Mouse (Mus musculus): Measurements from ENCODE around the gene Clnk. TPM values are rescaled to one million over a fixed set of nuclear protein-coding genes. Genes with fewer than 3 reads are reported as not detected.
"Not testable (repeated sequence)": the region's sequence is repeated elsewhere in the genome, so short reads cannot be mapped to it uniquely, and the experiment has no call there.

Clnk gene
- polyA plus RNA-seq (2012) = not detected in 2 replicates

- no peak for TF ChIP-seq TAL1 (IDR thresholded peaks at IDR 0.05; ENCODE audit: low read length)
- no peak for TF ChIP-seq GATA1 (IDR thresholded peaks at IDR 0.05; ENCODE audit: low read length)
- H3K27me3 ChIP-seq (ENCODE audit: control insufficient read depth) = no peaks in the 10 kb centered on the region
- no peaks in the 10 kb centered on the region for H3K9me3 ChIP-seq (ENCODE audit: control insufficient read depth, low read length)
- no peak within 1 kb of the TSS for H3K4me3 ChIP-seq (replicated peaks)
- no peaks in the 10 kb centered on the region for H3K36me3 ChIP-seq (ENCODE audit: control insufficient read depth)
- no peaks in the 10 kb centered on the region for H3K4me1 ChIP-seq (ENCODE audit: control insufficient read depth)
These were observed at the start of gene Clnk for GRCm38 (mm10) chr5:38876622-38877021. Clnk (minus strand) TSS chr5:38876812.

GRCm38 (mm10) chr5:38905271-38905670, 28.7 kb upstream of the Clnk start:
- TF ChIP-seq GATA1 (IDR thresholded peaks at IDR 0.05; ENCODE audit: low read length) = no peak
- no peak for TF ChIP-seq TAL1 (IDR thresholded peaks at IDR 0.05; ENCODE audit: low read length)

GRCm38 (mm10) chr5:38904528-38905044, 28.0 kb upstream of the Clnk start:
- Histone ChIP-seq H3K4me1 (ENCODE audit: control insufficient read depth) (no peaks in the 10 kb centered on the region), H3K36me3 (ENCODE audit: control insufficient read depth) (no peaks in the 10 kb centered on the region), H3K4me3 (replicated peaks) (no peak overlapping the region), H3K9me3 (ENCODE audit: control insufficient read depth, low read length) (0 out of 2 replicates have a peak, but pooled peaks cover 2% of the 10 kb centered on the region), H3K27me3 (ENCODE audit: control insufficient read depth) (no peaks in the 10 kb centered on the region)
- TF ChIP-seq GATA1 (IDR thresholded peaks at IDR 0.05; ENCODE audit: low read length) (no peak), TAL1 (IDR thresholded peaks at IDR 0.05; ENCODE audit: low read length) (no peak)

More at GRCm38 (mm10) chr5:38905271-38905670, 28.7 kb upstream of the Clnk start:
- Histone ChIP-seq H3K27me3 (ENCODE audit: control insufficient read depth) (no peaks in the 10 kb centered on the region), H3K4me3 (replicated peaks) (no peak overlapping the region), H3K9me3 (ENCODE audit: control insufficient read depth, low read length) (0 out of 2 replicates have a peak, but pooled peaks cover 2% of the 10 kb centered on the region), H3K4me1 (ENCODE audit: control insufficient read depth) (no peaks in the 10 kb centered on the region), H3K36me3 (ENCODE audit: control insufficient read depth) (no peaks in the 10 kb centered on the region)

- no peak overlapping the region for H3K4me3 ChIP-seq (replicated peaks)
- no peaks in the 10 kb centered on the region for H3K4me1 ChIP-seq (ENCODE audit: control insufficient read depth)
- TF ChIP-seq GATA1 (IDR thresholded peaks at IDR 0.05; ENCODE audit: low read length) (no peak), TAL1 (IDR thresholded peaks at IDR 0.05; ENCODE audit: low read length) (no peak)
- H3K9me3 ChIP-seq (ENCODE audit: control insufficient read depth, low read length) = 0 out of 2 replicates have a peak, but pooled peaks cover 2% of the 10 kb centered on the region
- H3K36me3 ChIP-seq (ENCODE audit: control insufficient read depth) = no peaks in the 10 kb centered on the region
- H3K27me3 ChIP-seq (ENCODE audit: control insufficient read depth) = no peaks in the 10 kb centered on the region
These were observed 26.3 kb upstream of the Clnk start for GRCm38 (mm10) chr5:38902889-38903288.

GRCm38 (mm10) chr5:38899051-38899450, 22.4 kb upstream of the Clnk start:
- Histone ChIP-seq H3K9me3 (ENCODE audit: control insufficient read depth, low read length) (peaks cover 2% of the 10 kb centered on the region; the same call in 1 of the 2 replicates), H3K4me3 (replicated peaks) (no peak overlapping the region), H3K4me1 (ENCODE audit: control insufficient read depth) (no peaks in the 10 kb centered on the region), H3K36me3 (ENCODE audit: control insufficient read depth) (no peaks in the 10 kb centered on the region), H3K27me3 (ENCODE audit: control insufficient read depth) (no peaks in the 10 kb centered on the region)
- TF ChIP-seq GATA1 (IDR thresholded peaks at IDR 0.05; ENCODE audit: low read length) = no peak
- TF ChIP-seq TAL1 (IDR thresholded peaks at IDR 0.05; ENCODE audit: low read length) = no peak

- TF ChIP-seq TAL1 (IDR thresholded peaks at IDR 0.05; ENCODE audit: low read length) (no peak), GATA1 (IDR thresholded peaks at IDR 0.05; ENCODE audit: low read length) (no peak)
- H3K27me3 ChIP-seq (ENCODE audit: control insufficient read depth) = no peaks in the 10 kb centered on the region
- H3K4me1 ChIP-seq (ENCODE audit: control insufficient read depth) = no peaks in the 10 kb centered on the region
- no peaks in the 10 kb centered on the region for H3K36me3 ChIP-seq (ENCODE audit: control insufficient read depth)
- H3K9me3 ChIP-seq (ENCODE audit: control insufficient read depth, low read length) = no peaks in the 10 kb centered on the region; the same call in 1 of the 2 replicates
- no peak overlapping the region for H3K4me3 ChIP-seq (replicated peaks)
These were observed 12.0 kb upstream of the Clnk start for GRCm38 (mm10) chr5:38888646-38889045.

- Histone ChIP-seq H3K36me3 (ENCODE audit: control insufficient read depth) (no peaks in the 10 kb centered on the region), H3K9me3 (ENCODE audit: control insufficient read depth, low read length) (no peaks in the 10 kb centered on the region; the same call in 1 of the 2 replicates), H3K4me1 (ENCODE audit: control insufficient read depth) (no peaks in the 10 kb centered on the region), H3K27me3 (ENCODE audit: control insufficient read depth) (no peaks in the 10 kb centered on the region), H3K4me3 (replicated peaks) (no peak overlapping the region)
- TF ChIP-seq GATA1 (IDR thresholded peaks at IDR 0.05; ENCODE audit: low read length) (no peak), TAL1 (IDR thresholded peaks at IDR 0.05; ENCODE audit: low read length) (no peak)
These were observed 10.1 kb upstream of the Clnk start for GRCm38 (mm10) chr5:38886623-38887275.

GRCm38 (mm10) chr5:38882635-38883034, 6.0 kb upstream of the Clnk start:
- H3K27me3 ChIP-seq (ENCODE audit: control insufficient read depth); H3K4me3 ChIP-seq (replicated peaks); H3K4me1 ChIP-seq (ENCODE audit: control insufficient read depth); H3K36me3 ChIP-seq (ENCODE audit: control insufficient read depth); H3K9me3 ChIP-seq (ENCODE audit: control insufficient read depth, low read length): not testable (repeated sequence)

- H3K9me3 ChIP-seq (ENCODE audit: control insufficient read depth, low read length) = no peaks in the 10 kb centered on the region
- no peaks in the 10 kb centered on the region for H3K36me3 ChIP-seq (ENCODE audit: control insufficient read depth)
- no peaks in the 10 kb centered on the region for H3K27me3 ChIP-seq (ENCODE audit: control insufficient read depth)
- TF ChIP-seq TAL1 (IDR thresholded peaks at IDR 0.05; ENCODE audit: low read length) (no peak), GATA1 (IDR thresholded peaks at IDR 0.05; ENCODE audit: low read length) (no peak)
- H3K4me3 ChIP-seq (replicated peaks) = no peak overlapping the region
- no peaks in the 10 kb centered on the region for H3K4me1 ChIP-seq (ENCODE audit: control insufficient read depth)
These were observed 5.4 kb upstream of the Clnk start for GRCm38 (mm10) chr5:38881728-38882620.

All from erythroblast, embryonic 14.5 days (primary cell).